Mouse (Mus musculus): ENCODE measurements around the gene Col18a1.

Col18a1 gene

GRCm38 (mm10) chr10:77165963-77166717 lies at the start of gene Col18a1:
Gene Col18a1 (minus strand): TSS chr10:77166548.
- no peak for DNase-seq (ENCODE audit: low spot score)

DNA sequence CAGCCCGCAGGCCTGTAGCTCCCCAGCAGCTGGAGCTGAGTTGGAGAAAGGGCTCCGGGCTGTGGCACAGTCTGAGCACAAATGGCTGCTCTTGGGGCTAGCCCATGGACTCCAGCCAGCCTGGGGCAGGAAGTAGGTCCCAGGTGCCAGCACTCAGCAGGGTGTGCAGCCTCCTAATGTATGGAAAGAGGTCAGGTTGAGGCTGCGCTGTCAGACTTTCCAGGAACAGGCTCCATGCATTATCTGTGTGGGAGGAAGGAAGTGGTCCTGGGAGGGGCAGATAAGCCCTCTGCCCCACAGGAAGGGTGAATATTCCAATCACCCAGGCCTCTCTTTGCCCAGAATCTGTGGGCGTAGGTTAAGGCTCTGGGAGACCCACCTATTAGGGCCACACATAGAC lies 49.3 kb upstream of the Col18a1 start:
- DNase-seq (ENCODE audit: low spot score), result no peak

- no peak for DNase-seq (ENCODE audit: low spot score)
Observed at GRCm38 (mm10) chr10:77214586-77214985, 48.2 kb upstream of the Col18a1 start.

- no peak for DNase-seq (ENCODE audit: low spot score)
Observed at GRCm38 (mm10) chr10:77213483-77213882, 47.1 kb upstream of the Col18a1 start.

- DNase-seq (ENCODE audit: low spot score), result no peak
Observed at GRCm38 (mm10) chr10:77212354-77213120, 46.2 kb upstream of the Col18a1 start.

- DNase-seq (ENCODE audit: low spot score), result no peak
Observed at GRCm38 (mm10) chr10:77211116-77211570, 44.8 kb upstream of the Col18a1 start.

DNA sequence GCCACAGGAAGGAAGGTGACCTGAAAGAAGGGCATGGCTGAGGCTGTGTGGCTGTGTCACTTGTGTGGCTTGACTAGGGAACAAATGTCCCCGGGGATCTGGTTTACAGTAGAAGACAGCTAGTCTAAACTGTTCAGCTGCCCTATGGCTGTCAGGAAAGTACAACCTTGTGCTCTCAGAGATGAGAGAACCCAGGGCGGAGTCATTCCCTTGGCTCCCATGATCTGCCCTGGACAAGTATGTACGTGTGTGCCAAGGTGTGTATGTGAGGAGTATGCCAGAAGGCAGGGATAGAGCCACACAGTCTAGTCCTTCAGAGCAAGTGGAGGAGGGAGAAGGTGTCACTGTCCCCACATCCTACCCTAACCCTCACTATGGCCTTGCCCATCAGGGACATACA lies 44.3 kb upstream of the Col18a1 start:
- DNase-seq (ENCODE audit: low spot score), result no peak

- DNase-seq (ENCODE audit: low spot score), result no peak
Observed at GRCm38 (mm10) chr10:77209261-77209660, 42.9 kb upstream of the Col18a1 start.

GRCm38 (mm10) chr10:77206565-77207079 lies 40.3 kb upstream of the Col18a1 start:
- DNase-seq (ENCODE audit: low spot score), result peak; percentile 69

GRCm38 (mm10) chr10:77206134-77206533 lies 39.8 kb upstream of the Col18a1 start:
- DNase-seq (ENCODE audit: low spot score), result no peak

DNA sequence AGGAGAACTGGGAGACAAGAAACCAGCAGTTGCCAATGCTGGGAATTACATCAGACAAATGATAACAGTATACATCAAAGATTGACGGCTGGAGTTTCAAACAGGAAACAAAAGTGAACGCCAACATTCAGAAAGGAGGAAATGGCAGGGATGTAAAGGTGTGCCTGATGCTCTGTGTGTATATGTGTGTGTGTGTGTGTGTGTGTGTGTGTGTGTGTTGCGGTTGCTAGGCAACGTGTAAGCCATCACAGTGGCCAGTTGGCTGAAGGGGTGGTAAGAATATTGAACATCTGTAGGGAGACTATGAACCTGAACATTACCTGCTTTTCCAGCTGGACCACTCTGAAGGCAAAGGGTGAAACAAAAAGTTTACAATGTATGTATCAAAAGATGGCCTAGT lies 37.6 kb upstream of the Col18a1 start:
- DNase-seq (ENCODE audit: low spot score), result no peak

DNA sequence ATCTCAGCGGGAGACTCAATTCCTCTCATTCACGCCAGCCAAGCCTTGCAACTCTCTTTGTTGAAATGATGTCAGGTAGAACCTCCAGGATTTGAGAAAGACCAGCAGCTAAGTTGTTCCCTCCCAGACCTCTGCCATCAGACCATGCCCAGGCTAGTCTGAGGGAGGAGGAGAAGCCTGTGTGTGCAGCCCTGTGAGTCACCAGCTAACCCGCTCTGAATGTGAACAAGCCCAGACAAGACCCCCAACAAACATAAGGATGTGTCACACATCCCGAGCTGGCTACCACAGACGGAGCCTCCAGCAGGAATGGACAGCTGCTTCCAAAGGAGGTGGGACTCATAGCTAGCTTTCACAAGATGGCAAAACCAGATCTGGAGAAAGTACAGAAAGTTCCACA lies 35.6 kb upstream of the Col18a1 start:
- no peak for DNase-seq (ENCODE audit: low spot score)

- DNase-seq (ENCODE audit: low spot score), result no peak
Observed at GRCm38 (mm10) chr10:77200295-77200694, 33.9 kb upstream of the Col18a1 start.

GRCm38 (mm10) chr10:77199229-77199628 lies 32.9 kb upstream of the Col18a1 start:
- DNase-seq (ENCODE audit: low spot score), result no peak

DNA sequence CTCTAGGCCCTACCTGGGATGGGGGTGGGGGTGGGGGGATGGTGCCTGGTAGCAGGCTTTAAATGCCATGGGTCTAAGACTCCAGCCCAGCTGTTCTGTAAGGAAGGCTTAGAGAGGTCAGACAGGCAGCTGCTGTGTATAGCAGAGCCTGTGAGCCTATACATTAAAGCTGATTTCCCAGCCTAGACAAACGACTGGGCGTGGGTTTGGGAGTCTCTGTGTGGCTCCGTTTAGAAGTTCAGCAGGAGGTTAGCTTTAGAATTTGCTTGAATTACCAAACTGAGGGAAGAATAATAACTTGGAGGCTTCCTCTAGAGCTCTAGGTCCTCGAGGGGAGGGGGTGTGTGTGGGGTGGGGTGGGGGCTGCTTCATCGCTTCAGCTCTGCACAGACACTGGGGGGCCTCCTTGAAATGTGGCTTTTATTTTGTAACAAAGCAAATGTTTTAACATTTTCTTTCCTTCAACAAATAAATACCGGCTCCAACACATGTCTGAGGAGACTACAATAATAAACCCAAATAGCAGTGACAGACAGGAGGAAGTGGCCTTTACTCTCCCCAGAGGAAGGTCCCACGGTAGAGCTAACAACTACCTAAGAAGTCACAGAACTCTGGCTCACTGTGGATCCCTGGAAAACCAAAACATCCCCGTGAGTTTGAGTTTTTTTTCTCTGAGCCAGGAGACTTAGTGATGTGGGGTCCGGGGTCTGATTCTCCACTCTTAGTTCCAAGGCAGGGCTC lies 31.3 kb upstream of the Col18a1 start:
- DNase-seq (ENCODE audit: low spot score), result no peak

GRCm38 (mm10) chr10:77196676-77197075 lies 30.3 kb upstream of the Col18a1 start:
- no peak for DNase-seq (ENCODE audit: low spot score)

DNA sequence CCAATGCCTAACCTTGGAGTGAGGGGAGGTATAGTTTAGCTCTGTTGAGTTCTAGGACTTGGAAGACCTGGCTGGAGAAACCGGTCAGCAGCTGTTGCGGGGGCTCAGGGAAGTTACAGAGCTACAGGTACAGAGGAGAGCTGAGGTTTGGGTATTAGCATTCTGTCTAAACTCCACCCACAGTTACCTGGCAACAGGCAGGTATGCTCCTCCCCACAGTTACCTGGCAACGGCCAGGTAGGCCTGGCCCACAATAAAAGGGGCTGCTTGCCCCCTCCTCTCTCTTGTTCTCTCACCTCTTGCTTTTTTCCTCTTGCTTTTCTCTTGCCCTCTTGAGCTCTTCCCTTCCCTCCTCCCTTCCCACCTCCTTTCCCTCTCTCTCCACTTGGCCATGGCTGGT lies 29.8 kb upstream of the Col18a1 start:
- DNase-seq (ENCODE audit: low spot score), result no peak

- DNase-seq (ENCODE audit: low spot score), result no peak
Observed at GRCm38 (mm10) chr10:77193495-77193894, 27.1 kb upstream of the Col18a1 start.

- DNase-seq (ENCODE audit: low spot score), result no peak
Observed at GRCm38 (mm10) chr10:77192745-77193144, 26.4 kb upstream of the Col18a1 start.

DNA sequence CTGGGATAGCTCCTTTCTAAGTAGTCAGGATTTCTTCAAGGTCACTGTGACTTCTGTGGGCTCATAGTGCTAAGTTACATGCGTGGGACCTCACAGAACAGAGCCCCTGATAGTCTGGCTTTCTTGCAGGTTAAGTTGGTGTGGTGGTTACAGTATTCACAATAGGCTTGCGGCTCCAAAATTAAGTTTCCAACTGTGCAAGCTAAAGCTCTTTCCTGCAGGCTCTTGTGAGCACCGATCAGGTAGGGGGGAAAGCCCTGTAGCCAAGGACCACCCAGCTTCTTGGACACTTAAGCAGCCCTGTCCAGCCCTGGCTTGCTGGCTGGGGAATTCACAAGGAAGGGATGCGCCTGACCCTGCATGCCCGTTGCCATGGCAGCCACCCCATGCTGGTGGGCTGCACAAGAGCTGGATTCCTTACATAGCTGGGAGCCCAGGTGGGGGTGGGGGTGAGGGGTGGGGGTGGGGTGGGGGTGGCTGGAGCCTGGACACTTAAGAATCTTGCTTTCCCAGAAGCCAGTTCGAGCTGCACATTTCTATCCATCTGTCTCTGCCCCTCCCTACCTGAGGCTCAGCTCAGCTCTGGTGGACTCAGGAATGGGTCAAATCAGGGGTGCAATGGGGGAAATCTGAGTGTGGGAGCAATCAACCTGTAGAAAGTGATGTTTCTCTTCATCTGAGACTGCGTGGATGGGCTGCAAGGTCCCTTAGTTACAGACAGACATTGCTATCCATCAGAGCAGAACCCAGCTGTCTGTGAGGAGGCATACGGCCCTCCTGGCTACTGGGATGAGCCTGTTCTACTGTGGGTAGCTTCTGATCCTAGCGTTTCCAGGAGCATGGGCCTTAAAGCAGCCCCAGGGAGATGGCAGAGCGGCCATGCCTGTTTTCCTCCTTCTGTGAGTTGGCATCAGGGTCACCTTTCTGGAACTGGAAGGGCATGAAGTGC lies 24.9 kb upstream of the Col18a1 start:
- no peak for DNase-seq (ENCODE audit: low spot score)

DNA sequence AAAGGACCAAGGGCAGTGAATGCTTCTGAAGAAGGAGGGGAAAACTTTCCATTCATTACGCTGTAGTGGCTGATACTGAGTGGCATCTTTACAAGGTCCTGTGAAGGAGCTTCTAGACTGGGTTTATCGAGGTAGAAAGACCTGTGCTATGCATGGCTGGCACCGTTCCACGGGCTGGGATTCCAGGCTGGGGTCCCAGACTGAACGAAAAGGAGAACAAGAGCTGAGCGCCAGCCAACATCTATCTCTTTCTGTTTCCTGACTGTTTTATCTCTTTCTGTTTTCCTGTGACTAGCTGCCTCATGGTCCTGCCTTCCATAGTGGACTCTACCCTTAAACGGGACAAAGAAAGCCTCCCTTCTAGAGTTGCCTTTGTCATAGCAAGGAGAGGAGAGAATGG lies 21.1 kb upstream of the Col18a1 start:
- DNase-seq (ENCODE audit: low spot score), result no peak

All from layer of hippocampus, adult 11-12 months (tissue).